Mouse (Mus musculus): Measurements from ENCODE around the gene Jarid2. TPM values are rescaled to one million over a fixed set of nuclear protein-coding genes. Genes with fewer than 3 reads are reported as not detected.

The Jarid2 gene
- polyA plus RNA-seq (2012; rRNA removed), result 25.7 and 29.9 TPM in 2 replicates
- 22.8 and 28.4 TPM in 2 replicates for polyA plus RNA-seq (2014; fragmentation: Nextera tagmentation; extraction: Ambion mirVana)

GRCm38 (mm10) chr13:44729424-44729971 is at the start of gene Jarid2:
TSS of gene Jarid2 (plus strand) at chr13:44729474.
- no peak for DNase-seq (ENCODE audit: low spot score)
- no peaks in the 10 kb centered on the region for H3K27me3 ChIP-seq (ENCODE audit: control insufficient read depth, insufficient read depth, low read length)
- ATAC-seq (ENCODE audit: low FRiP score, low read depth), result no peak

GRCm38 (mm10) chr13:44681051-44681450 is 48.2 kb upstream of the Jarid2 start:
- H3K27me3 ChIP-seq (ENCODE audit: control insufficient read depth, insufficient read depth, low read length), result no peaks in the 10 kb centered on the region
- no peak overlapping the region for H3K4me2 ChIP-seq (replicated peaks; ENCODE audit: low read depth, low read length, severe bottlenecking)
- no peaks in the 10 kb centered on the region for H3K9me3 ChIP-seq (ENCODE audit: control insufficient read depth, low read length)
- WGBS, result 42% methylated on average over 7 of the region's 7 CpGs
- no peaks in the 10 kb centered on the region for H3K36me3 ChIP-seq (ENCODE audit: control insufficient read depth, insufficient read depth, low read length)
- no peak for TF ChIP-seq POLR2A (IDR thresholded peaks at IDR 0.05; ENCODE audit: borderline replicate concordance, extremely low read depth, insufficient read depth, insufficient read length)
- ATAC-seq (ENCODE audit: low FRiP score, low read depth) (no peak), DNase-seq (ENCODE audit: low spot score) (peak; percentile 49)
- no peak overlapping the region for H3K4me3 ChIP-seq (replicated peaks; ENCODE audit: low read length)
- H3K4me1 ChIP-seq (ENCODE audit: control insufficient read depth, insufficient read depth, low read length), result peaks cover 10% of the 10 kb centered on the region
- no peak overlapping the region for H3K9ac ChIP-seq (ENCODE audit: low read depth, low read length, severe bottlenecking)
- H3K27ac ChIP-seq (replicated peaks; ENCODE audit: low read depth, low read length), result no peak overlapping the region

More at GRCm38 (mm10) chr13:44729424-44729971, at the start of gene Jarid2:
- peak within 1 kb of the TSS; percentile 96 for H3K4me2 ChIP-seq (replicated peaks; ENCODE audit: low read depth, low read length, severe bottlenecking)
- peak within 1 kb of the TSS; percentile 79 for H3K4me3 ChIP-seq (replicated peaks; ENCODE audit: low read length)
- H3K27ac ChIP-seq (replicated peaks; ENCODE audit: low read depth, low read length), result peak within 1 kb of the TSS; percentile 90
- H3K36me3 ChIP-seq (ENCODE audit: control insufficient read depth, insufficient read depth, low read length), result no peaks in the 10 kb centered on the region
- under 1% methylated on average over 30 of the region's 31 CpGs for WGBS
- peaks cover 7% of the 10 kb centered on the region; the same call in 1 of the 2 replicates for H3K4me1 ChIP-seq (ENCODE audit: control insufficient read depth, insufficient read depth, low read length)
- no peaks in the 10 kb centered on the region for H3K9me3 ChIP-seq (ENCODE audit: control insufficient read depth, low read length)
- peak within 1 kb of the TSS; percentile 94 for H3K9ac ChIP-seq (ENCODE audit: low read depth, low read length, severe bottlenecking)
- TF ChIP-seq POLR2A (IDR thresholded peaks at IDR 0.05; ENCODE audit: borderline replicate concordance, extremely low read depth, insufficient read depth, insufficient read length), result no peak

- Histone ChIP-seq H3K27me3 (ENCODE audit: control insufficient read depth, insufficient read depth, low read length) (no peaks in the 10 kb centered on the region), H3K36me3 (ENCODE audit: control insufficient read depth, insufficient read depth, low read length) (no peaks in the 10 kb centered on the region), H3K4me3 (replicated peaks; ENCODE audit: low read length) (no peak overlapping the region), H3K9ac (ENCODE audit: low read depth, low read length, severe bottlenecking) (no peak overlapping the region), H3K4me2 (replicated peaks; ENCODE audit: low read depth, low read length, severe bottlenecking) (no peak overlapping the region), H3K4me1 (ENCODE audit: control insufficient read depth, insufficient read depth, low read length) (no peaks in the 10 kb centered on the region), H3K9me3 (ENCODE audit: control insufficient read depth, low read length) (no peaks in the 10 kb centered on the region), H3K27ac (replicated peaks; ENCODE audit: low read depth, low read length) (no peak overlapping the region)
- WGBS, result 58% methylated on average over 3 of the region's 3 CpGs
- ATAC-seq (ENCODE audit: low FRiP score, low read depth) (no peak), DNase-seq (ENCODE audit: low spot score) (no peak)
- TF ChIP-seq POLR2A (IDR thresholded peaks at IDR 0.05; ENCODE audit: borderline replicate concordance, extremely low read depth, insufficient read depth, insufficient read length), result no peak
Observed at GRCm38 (mm10) chr13:44688140-44688539, 41.1 kb upstream of the Jarid2 start.

GRCm38 (mm10) chr13:44697628-44698027 is 31.6 kb upstream of the Jarid2 start:
- no peak for TF ChIP-seq POLR2A (IDR thresholded peaks at IDR 0.05; ENCODE audit: borderline replicate concordance, extremely low read depth, insufficient read depth, insufficient read length)
- no peaks in the 10 kb centered on the region for H3K27me3 ChIP-seq (ENCODE audit: control insufficient read depth, insufficient read depth, low read length)
- no peaks in the 10 kb centered on the region for H3K9me3 ChIP-seq (ENCODE audit: control insufficient read depth, low read length)
- 85% methylated on average over 10 of the region's 10 CpGs for WGBS
- no peak overlapping the region for H3K4me2 ChIP-seq (replicated peaks; ENCODE audit: low read depth, low read length, severe bottlenecking)
- no peak overlapping the region for H3K9ac ChIP-seq (ENCODE audit: low read depth, low read length, severe bottlenecking)
- no peak for ATAC-seq (ENCODE audit: low FRiP score, low read depth)
- H3K4me1 ChIP-seq (ENCODE audit: control insufficient read depth, insufficient read depth, low read length), result no peaks in the 10 kb centered on the region
- H3K27ac ChIP-seq (replicated peaks; ENCODE audit: low read depth, low read length), result no peak overlapping the region
- no peaks in the 10 kb centered on the region for H3K36me3 ChIP-seq (ENCODE audit: control insufficient read depth, insufficient read depth, low read length)
- H3K4me3 ChIP-seq (replicated peaks; ENCODE audit: low read length), result no peak overlapping the region
- DNase-seq (ENCODE audit: low spot score), result no peak

GRCm38 (mm10) chr13:44704036-44704801 is 25.1 kb upstream of the Jarid2 start:
- Histone ChIP-seq H3K36me3 (ENCODE audit: control insufficient read depth, insufficient read depth, low read length) (no peaks in the 10 kb centered on the region), H3K4me2 (replicated peaks; ENCODE audit: low read depth, low read length, severe bottlenecking) (no peak overlapping the region), H3K27me3 (ENCODE audit: control insufficient read depth, insufficient read depth, low read length) (no peaks in the 10 kb centered on the region), H3K9me3 (ENCODE audit: control insufficient read depth, low read length) (no peaks in the 10 kb centered on the region), H3K9ac (ENCODE audit: low read depth, low read length, severe bottlenecking) (no peak overlapping the region), H3K4me3 (replicated peaks; ENCODE audit: low read length) (no peak overlapping the region), H3K27ac (replicated peaks; ENCODE audit: low read depth, low read length) (no peak overlapping the region), H3K4me1 (ENCODE audit: control insufficient read depth, insufficient read depth, low read length) (no peaks in the 10 kb centered on the region)
- ATAC-seq (ENCODE audit: low FRiP score, low read depth) (no peak), DNase-seq (ENCODE audit: low spot score) (no peak)
- TF ChIP-seq POLR2A (IDR thresholded peaks at IDR 0.05; ENCODE audit: borderline replicate concordance, extremely low read depth, insufficient read depth, insufficient read length), result no peak
- WGBS, result 83% methylated on average over 15 of the region's 15 CpGs
